Mouse (Mus musculus) gastrocnemius, postnatal 36 days (tissue): Measurements from ENCODE around the gene Tmub2. TPM values are rescaled to one million over a fixed set of nuclear protein-coding genes. Genes with fewer than 3 reads are reported as not detected.

Experiments used
- total RNA-seq, 2 experiments: library from RNA; stranded (reverse); gene quantifications; 2 replicates each; pipeline ENCODE4 v1.2.3; 2021

Tmub2 gene
- total RNA-seq, 2 experiments from 2014 or later = 12.7 to 13.5 TPM

Other genes starting within 250 kb of the Tmub2 start
- 10 to 100 TPM; 17.6 to 18.2 TPM for gene Cd300lg, start 243.4 kb upstream of the Tmub2 start, total RNA-seq
- gene Mpp2, start 196.4 kb upstream of the Tmub2 start, total RNA-seq = 1 to 10 TPM in 1 of 2 experiments, under 1 TPM in 1; 0.91 to 1.8 TPM
- not detected for gene Ppy, start 183.6 kb upstream of the Tmub2 start, total RNA-seq
- not detected for gene Pyy, start 177.1 kb upstream of the Tmub2 start, total RNA-seq
- not detected for gene Nags, start 139.4 kb upstream of the Tmub2 start, total RNA-seq
- 10 to 100 TPM; 10.1 to 11.4 TPM for gene Tmem101, start 128.5 kb upstream of the Tmub2 start, total RNA-seq
- 10 to 100 TPM; 86.6 to 89.2 TPM for gene Lsm12, start 99.6 kb upstream of the Tmub2 start, total RNA-seq
- gene G6pc3, start 95.3 kb upstream of the Tmub2 start, total RNA-seq = 10 to 100 TPM; 45.6 TPM
- 10 to 100 TPM; 62.2 to 78.7 TPM for gene Hdac5, start 54.8 kb upstream of the Tmub2 start, total RNA-seq
- gene BC030867, start 36.0 kb upstream of the Tmub2 start, total RNA-seq = not detected
- gene Asb16, start 16.2 kb upstream of the Tmub2 start, total RNA-seq = 10 to 100 TPM; 76.7 to 88.7 TPM
- 10 to 100 TPM; 11.4 to 11.9 TPM for gene Atxn7l3, start 11.7 kb downstream of the Tmub2 start, total RNA-seq
- 10 to 100 TPM; 29.1 to 37.7 TPM for gene Ubtf, start 34.8 kb downstream of the Tmub2 start, total RNA-seq
- under 1 TPM in 1 of 2 experiments, not detected in 1; 0.31 TPM for gene Slc4a1, start 81.3 kb downstream of the Tmub2 start, total RNA-seq
- gene Rundc3a, start 108.5 kb downstream of the Tmub2 start, total RNA-seq = not detected
- 10 to 100 TPM; 56.2 to 64.3 TPM for gene Slc25a39, start 123.0 kb downstream of the Tmub2 start, total RNA-seq
- 10 to 100 TPM; 23.5 to 24.8 TPM for gene Grn, start 145.4 kb downstream of the Tmub2 start, total RNA-seq
- gene Fam171a2, start 162.8 kb downstream of the Tmub2 start, total RNA-seq = 1 to 10 TPM; 1.4 to 1.6 TPM
- 1 to 10 TPM in 1 of 2 experiments, under 1 TPM in 1; 0.56 to 1.1 TPM for gene Itga2b, start 185.2 kb downstream of the Tmub2 start, total RNA-seq